8 mouse cellular contexts compared by ENCODE assay signal in genomic region chr3:123506699-123507662, GRCm38 (mm10).
A peak's percentile ranks its signal among the peaks of the same experiment; 100 is the strongest.
DNase-seq lines count a peak whose midpoint lies in the region; ATAC-seq lines count a peak whose summit lies in the region.

No protein-coding gene starts in this region.

- peak overlapping the region; percentile 64 for H3K4me2 ChIP-seq in hindbrain, embryonic 11.5 days (replicated peaks; ENCODE audit: low read depth, low read length)

- peaks cover 28% of the 10 kb centered on the region for H3K36me3 ChIP-seq in megakaryocyte, embryonic 14.5 days (replicated peaks; ENCODE audit: low read length)
- no peaks in the 10 kb centered on the region for H3K36me3 ChIP-seq in hindbrain, embryonic 11.5 days (ENCODE audit: control insufficient read depth, insufficient read depth, low read length)

- WGBS in hindbrain, embryonic 11.5 days = 8% methylated on average over 6 of the region's 6 CpGs

- intact Hi-C loops in gastrocnemius, postnatal 14 days (cut with DNase I; ENCODE audit: low total_unique reads) = no loop called here

- H3K9me3 ChIP-seq in megakaryocyte, embryonic 14.5 days = peaks cover under 1% of the 10 kb centered on the region; the same call in 1 of the 2 replicates
- H3K9me3 ChIP-seq in hindbrain, embryonic 11.5 days (ENCODE audit: control insufficient read depth, low read length) = no peaks in the 10 kb centered on the region

- H3K4me3 ChIP-seq in megakaryocyte, embryonic 14.5 days (replicated peaks) = peak overlapping the region; percentile 100
- peak overlapping the region; percentile 72 for H3K4me3 ChIP-seq in hindbrain, embryonic 11.5 days (ENCODE audit: low read depth, low read length)

- peaks cover 35% of the 10 kb centered on the region for H3K4me1 ChIP-seq in megakaryocyte, embryonic 14.5 days
- H3K4me1 ChIP-seq in hindbrain, embryonic 11.5 days (replicated peaks; ENCODE audit: control insufficient read depth, insufficient read depth, low read length) = 0 out of 2 replicates have a peak, but pooled peaks cover 5% of the 10 kb centered on the region

- peak overlapping the region; percentile 64 for H3K9ac ChIP-seq in hindbrain, embryonic 11.5 days (ENCODE audit: low read depth, low read length)

- no peak for ATAC-seq in megakaryocyte, adult 5-6 weeks (ENCODE audit: poor library complexity, severe bottlenecking)
- no peak for ATAC-seq in hindbrain, embryonic 11.5 days (ENCODE audit: low FRiP score)

- H3K27me3 ChIP-seq in megakaryocyte, embryonic 14.5 days (replicated peaks) = no peaks in the 10 kb centered on the region
- no peaks in the 10 kb centered on the region for H3K27me3 ChIP-seq in hindbrain, embryonic 11.5 days (ENCODE audit: control insufficient read depth, insufficient read depth, low read length)

- 0 out of 2 replicates have a peak overlapping the region, but pooled peaks have one; percentile 17 for H3K27ac ChIP-seq in hindbrain, embryonic 11.5 days (ENCODE audit: low read depth, low read length)

- DNase-seq in embryo, embryonic 10.5 days (ENCODE audit: low spot score) = peak; percentile 70
- DNase-seq in hindbrain, embryonic 11.5 days (ENCODE audit: low spot score) = peak; percentile 39
- peak; percentile 55 for DNase-seq in lung, postnatal 25 days (ENCODE audit: low spot score)
- peak; percentile 34 for DNase-seq in telencephalon, adult 2 months (ENCODE audit: low read depth, low spot score)
- no peak for DNase-seq in cerebellum, adult 9-11 months
- DNase-seq in gastrocnemius, postnatal 14 days = no peak

Comparison
In these comparisons a context has a peak if more than half of its experiments do, and no peak if none do; other contexts are left out.
1. DNase-seq: peak in embryo, embryonic 10.5 days (single experiment), hindbrain, embryonic 11.5 days (single experiment), lung, postnatal 25 days (single experiment) and telencephalon, adult 2 months (single experiment); none in cerebellum, adult 9-11 months (single experiment) and gastrocnemius, postnatal 14 days (single experiment).